Mouse (Mus musculus) midbrain, embryonic 10.5 days (tissue): ENCODE results near the gene Hhat. TPM values are rescaled to one million over a fixed set of nuclear protein-coding genes. Genes with fewer than 3 reads are reported as not detected.

ENCODE experiments used
- DNase-seq: peaks from one replicate; pipeline ENCODE4 v3.0.0-alpha.2; 2017; ENCODE audit warnings: low spot score
- H3K27ac ChIP-seq: fragments of 300-500 bp; sonication (generic); replicated peaks from 2 replicates; pipeline ENCODE4 v1.5.1; 2016; ENCODE audit warnings: mild to moderate bottlenecking
- H3K27me3 ChIP-seq: fragments of 300-500 bp; sonication (generic); 2 replicates; pipeline ENCODE4 v1.6.1; 2016; ENCODE audit warnings: low read depth, mild to moderate bottlenecking; ENCODE audit not compliant: poor library complexity, severe bottlenecking
- H3K36me3 ChIP-seq: fragments of 300-500 bp; sonication (generic); 2 replicates; pipeline ENCODE4 v1.6.1; 2016; ENCODE audit warnings: mild to moderate bottlenecking, moderate library complexity
- H3K4me1 ChIP-seq: fragments of 300-500 bp; sonication (generic); 2 replicates; pipeline ENCODE4 v1.6.1; 2016
- H3K4me3 ChIP-seq: fragments of 300-500 bp; sonication (generic); 2 replicates; pipeline ENCODE4 v1.5.1; 2016; ENCODE audit warnings: mild to moderate bottlenecking, moderate library complexity
- H3K9me3 ChIP-seq: fragments of 300-500 bp; sonication (generic); replicated peaks from 2 replicates; pipeline ENCODE4 v1.6.1; 2016; ENCODE audit warnings: mild to moderate bottlenecking
- WGBS: fragments of 180-500 bp; shearing (Covaris S2); methylation state at CpG from one replicate; pipeline ENCODE4 v1.1.7; 2016; 5-methylcytosine and 5-hydroxymethylcytosine counted together
- polyA plus RNA-seq: library from polyadenylated mRNA; unstranded; fragments of >200 nt; fragmentation: Nextera tagmentation; extraction: Ambion mirVana; gene quantifications from 2 replicates; pipeline ENCODE4 v1.2.1, GENCODE M21; 2016

Hhat gene
- polyA plus RNA-seq, 1 experiment from 2014 or later, result 8.2 TPM

- no peak overlapping the region for H3K27ac ChIP-seq
- no peaks in the 10 kb centered on the region for H3K9me3 ChIP-seq
- WGBS, result 85% methylated on average over 10 of the region's 10 CpGs
- H3K36me3 ChIP-seq, result no peaks in the 10 kb centered on the region
- H3K4me3 ChIP-seq, result no peak overlapping the region
- H3K4me1 ChIP-seq, result no peaks in the 10 kb centered on the region
- no peak for DNase-seq
- no peaks in the 10 kb centered on the region for H3K27me3 ChIP-seq
Observed at GRCm38 (mm10) chr1:192720156-192720555, 50.9 kb downstream of the Hhat start.

- no peak overlapping the region for H3K27ac ChIP-seq
- no peaks in the 10 kb centered on the region for H3K9me3 ChIP-seq
- peak; percentile 34 for DNase-seq
- no peaks in the 10 kb centered on the region for H3K36me3 ChIP-seq
- WGBS, result 37% methylated on average over 3 of the region's 3 CpGs
- no peaks in the 10 kb centered on the region for H3K4me1 ChIP-seq
- no peaks in the 10 kb centered on the region for H3K27me3 ChIP-seq
- H3K4me3 ChIP-seq, result no peak overlapping the region
Observed at GRCm38 (mm10) chr1:192711779-192712348, 59.2 kb downstream of the Hhat start.

- WGBS, result 89% methylated on average over 8 of the region's 8 CpGs
- no peak for DNase-seq
- H3K27me3 ChIP-seq, result no peaks in the 10 kb centered on the region
Observed at GRCm38 (mm10) chr1:192700339-192701073, 70.5 kb downstream of the Hhat start.

GRCm38 (mm10) chr1:192699101-192699500 lies 71.9 kb downstream of the Hhat start:
- Histone ChIP-seq H3K27me3 (no peaks in the 10 kb centered on the region), H3K36me3 (no peaks in the 10 kb centered on the region), H3K9me3 (no peaks in the 10 kb centered on the region), H3K4me3 (no peak overlapping the region), H3K4me1 (no peaks in the 10 kb centered on the region), H3K27ac (no peak overlapping the region)
- no peak for DNase-seq

More at GRCm38 (mm10) chr1:192700339-192701073, 70.5 kb downstream of the Hhat start:
- Histone ChIP-seq H3K27ac (no peak overlapping the region), H3K4me1 (no peaks in the 10 kb centered on the region), H3K4me3 (no peak overlapping the region), H3K9me3 (no peaks in the 10 kb centered on the region), H3K36me3 (no peaks in the 10 kb centered on the region)

- H3K9me3 ChIP-seq, result no peaks in the 10 kb centered on the region
- H3K36me3 ChIP-seq, result no peaks in the 10 kb centered on the region
- no peak overlapping the region for H3K27ac ChIP-seq
- no peak for DNase-seq
- no peaks in the 10 kb centered on the region for H3K27me3 ChIP-seq
- peaks cover 3% of the 10 kb centered on the region; the same call in 1 of the 2 replicates for H3K4me1 ChIP-seq
- no peak overlapping the region for H3K4me3 ChIP-seq
- WGBS, result 89% methylated on average over 1 of the region's 1 CpGs
Observed at GRCm38 (mm10) chr1:192696371-192696863, 74.6 kb downstream of the Hhat start.

GRCm38 (mm10) chr1:192693644-192694043 lies 77.4 kb downstream of the Hhat start:
- 91% methylated on average over 10 of the region's 10 CpGs for WGBS
- H3K27ac ChIP-seq, result no peak overlapping the region

GRCm38 (mm10) chr1:192692982-192693381 lies 78.0 kb downstream of the Hhat start:
- DNase-seq, result no peak
- 87% methylated on average over 7 of the region's 7 CpGs for WGBS

More at GRCm38 (mm10) chr1:192693644-192694043, 77.4 kb downstream of the Hhat start:
- Histone ChIP-seq H3K4me3 (no peak overlapping the region), H3K9me3 (no peaks in the 10 kb centered on the region), H3K4me1 (peaks cover 3% of the 10 kb centered on the region; the same call in 1 of the 2 replicates), H3K36me3 (no peaks in the 10 kb centered on the region), H3K27me3 (no peaks in the 10 kb centered on the region)
- no peak for DNase-seq

GRCm38 (mm10) chr1:192682219-192682951 lies 88.6 kb downstream of the Hhat start:
- WGBS, result 84% methylated on average over 4 of the region's 4 CpGs
- Histone ChIP-seq H3K4me3 (no peak overlapping the region), H3K9me3 (no peaks in the 10 kb centered on the region), H3K36me3 (no peaks in the 10 kb centered on the region), H3K27me3 (no peaks in the 10 kb centered on the region), H3K27ac (no peak overlapping the region), H3K4me1 (no peaks in the 10 kb centered on the region)
- no peak for DNase-seq

More at GRCm38 (mm10) chr1:192692982-192693381, 78.0 kb downstream of the Hhat start:
- H3K27ac ChIP-seq, result no peak overlapping the region
- no peaks in the 10 kb centered on the region for H3K9me3 ChIP-seq
- peaks cover 3% of the 10 kb centered on the region; the same call in 1 of the 2 replicates for H3K4me1 ChIP-seq
- no peaks in the 10 kb centered on the region for H3K36me3 ChIP-seq
- no peak overlapping the region for H3K4me3 ChIP-seq
- no peaks in the 10 kb centered on the region for H3K27me3 ChIP-seq

GRCm38 (mm10) chr1:192677236-192677635 lies 93.8 kb downstream of the Hhat start:
- WGBS, result 90% methylated on average over 5 of the region's 5 CpGs
- no peak for DNase-seq
- Histone ChIP-seq H3K36me3 (peaks cover 5% of the 10 kb centered on the region; the same call in 1 of the 2 replicates), H3K27me3 (no peaks in the 10 kb centered on the region), H3K4me3 (no peak overlapping the region), H3K27ac (no peak overlapping the region), H3K4me1 (peaks cover 6% of the 10 kb centered on the region; the same call in 1 of the 2 replicates), H3K9me3 (peaks cover 7% of the 10 kb centered on the region; the same call in 1 of the 2 replicates)

- Histone ChIP-seq H3K27ac (0 out of 2 replicates have a peak overlapping the region, but pooled peaks have one; percentile 4), H3K27me3 (no peaks in the 10 kb centered on the region), H3K36me3 (peaks cover 6% of the 10 kb centered on the region; the same call in 1 of the 2 replicates), H3K4me1 (no peaks in the 10 kb centered on the region), H3K4me3 (no peak overlapping the region), H3K9me3 (0 out of 2 replicates have a peak, but pooled peaks cover 5% of the 10 kb centered on the region)
- WGBS, result 68% methylated on average over 4 of the region's 4 CpGs
- no peak for DNase-seq
Observed at GRCm38 (mm10) chr1:192663608-192664007, 107.4 kb downstream of the Hhat start.

GRCm38 (mm10) chr1:192663092-192663491 lies 107.9 kb downstream of the Hhat start:
- Histone ChIP-seq H3K9me3 (0 out of 2 replicates have a peak, but pooled peaks cover 5% of the 10 kb centered on the region), H3K4me3 (no peak overlapping the region), H3K36me3 (peaks cover 6% of the 10 kb centered on the region; the same call in 1 of the 2 replicates), H3K27me3 (no peaks in the 10 kb centered on the region), H3K27ac (no peak overlapping the region), H3K4me1 (no peaks in the 10 kb centered on the region)
- no peak for DNase-seq
- 76% methylated on average over 5 of the region's 5 CpGs for WGBS

- Histone ChIP-seq H3K4me1 (no peaks in the 10 kb centered on the region), H3K27me3 (no peaks in the 10 kb centered on the region), H3K9me3 (0 out of 2 replicates have a peak, but pooled peaks cover 5% of the 10 kb centered on the region), H3K36me3 (peaks cover 6% of the 10 kb centered on the region; the same call in 1 of the 2 replicates), H3K4me3 (no peak overlapping the region), H3K27ac (no peak overlapping the region)
- DNase-seq, result no peak
Observed at GRCm38 (mm10) chr1:192661612-192662011, 109.4 kb downstream of the Hhat start.
